Mouse (Mus musculus): ENCODE measurements at regions not wholly inside any gene's neighbourhood (a gene's known extent, or its start where the extent isn't known, plus 50 kb on each side); places are given as distances from the start of the nearest gene placed in this dataset.

GRCm38 (mm10) chr4:64811974-64812373 is 312.0 kb upstream of the Pappa start:
- Histone ChIP-seq H3K4me1 (ENCODE audit: control insufficient read depth, insufficient read depth, insufficient read length, low read length) (no peaks in the 10 kb centered on the region), H3K27ac (ENCODE audit: insufficient read depth, low read depth, low read length) (no peak overlapping the region), H3K36me3 (ENCODE audit: control insufficient read depth, insufficient read depth, low read length) (no peaks in the 10 kb centered on the region), H3K4me3 (ENCODE audit: low read depth, low read length) (no peak overlapping the region), H3K27me3 (ENCODE audit: control insufficient read depth, insufficient read depth, low read length) (no peaks in the 10 kb centered on the region)
- TF ChIP-seq CTCF (IDR thresholded peaks at IDR 0.05; ENCODE audit: extremely low read depth, insufficient read length, insufficient replicate concordance, low read depth, low read length): no peak
- TF ChIP-seq POLR2A (IDR thresholded peaks at IDR 0.05; ENCODE audit: low read depth, low read length): no peak

GRCm38 (mm10) chr4:64812812-64813211 is 311.2 kb upstream of the Pappa start:
- no peaks in the 10 kb centered on the region for H3K36me3 ChIP-seq (ENCODE audit: control insufficient read depth, insufficient read depth, low read length)
- H3K4me3 ChIP-seq (ENCODE audit: low read depth, low read length): no peak overlapping the region
- 79% methylated on average over 4 of the region's 4 CpGs for WGBS
- no peak overlapping the region for H3K27ac ChIP-seq (ENCODE audit: insufficient read depth, low read depth, low read length)
- no peaks in the 10 kb centered on the region for H3K27me3 ChIP-seq (ENCODE audit: control insufficient read depth, insufficient read depth, low read length)
- TF ChIP-seq CTCF (IDR thresholded peaks at IDR 0.05; ENCODE audit: extremely low read depth, insufficient read length, insufficient replicate concordance, low read depth, low read length): no peak
- TF ChIP-seq POLR2A (IDR thresholded peaks at IDR 0.05; ENCODE audit: low read depth, low read length): no peak
- H3K4me1 ChIP-seq (ENCODE audit: control insufficient read depth, insufficient read depth, insufficient read length, low read length): no peaks in the 10 kb centered on the region

GRCm38 (mm10) chr4:64832882-64833281 is 291.1 kb upstream of the Pappa start:
- 47% methylated on average over 2 of the region's 2 CpGs for WGBS
- H3K27me3 ChIP-seq (ENCODE audit: control insufficient read depth, insufficient read depth, low read length): no peaks in the 10 kb centered on the region
- H3K36me3 ChIP-seq (ENCODE audit: control insufficient read depth, insufficient read depth, low read length): no peaks in the 10 kb centered on the region
- H3K4me3 ChIP-seq (ENCODE audit: low read depth, low read length): no peak overlapping the region
- no peak overlapping the region for H3K27ac ChIP-seq (ENCODE audit: insufficient read depth, low read depth, low read length)
- no peak for TF ChIP-seq POLR2A (IDR thresholded peaks at IDR 0.05; ENCODE audit: low read depth, low read length)
- no peak for TF ChIP-seq CTCF (IDR thresholded peaks at IDR 0.05; ENCODE audit: extremely low read depth, insufficient read length, insufficient replicate concordance, low read depth, low read length)
- no peaks in the 10 kb centered on the region for H3K4me1 ChIP-seq (ENCODE audit: control insufficient read depth, insufficient read depth, insufficient read length, low read length)

GRCm38 (mm10) chr4:64874521-64874920 is 249.5 kb upstream of the Pappa start:
- Histone ChIP-seq H3K4me1 (ENCODE audit: control insufficient read depth, insufficient read depth, insufficient read length, low read length) (no peaks in the 10 kb centered on the region), H3K4me3 (ENCODE audit: low read depth, low read length) (no peak overlapping the region), H3K27ac (ENCODE audit: insufficient read depth, low read depth, low read length) (no peak overlapping the region), H3K36me3 (ENCODE audit: control insufficient read depth, insufficient read depth, low read length) (no peaks in the 10 kb centered on the region), H3K27me3 (ENCODE audit: control insufficient read depth, insufficient read depth, low read length) (no peaks in the 10 kb centered on the region)
- WGBS: 64% methylated on average over 2 of the region's 2 CpGs
- TF ChIP-seq POLR2A (IDR thresholded peaks at IDR 0.05; ENCODE audit: low read depth, low read length): no peak
- no peak for TF ChIP-seq CTCF (IDR thresholded peaks at IDR 0.05; ENCODE audit: extremely low read depth, insufficient read length, insufficient replicate concordance, low read depth, low read length)

DNA sequence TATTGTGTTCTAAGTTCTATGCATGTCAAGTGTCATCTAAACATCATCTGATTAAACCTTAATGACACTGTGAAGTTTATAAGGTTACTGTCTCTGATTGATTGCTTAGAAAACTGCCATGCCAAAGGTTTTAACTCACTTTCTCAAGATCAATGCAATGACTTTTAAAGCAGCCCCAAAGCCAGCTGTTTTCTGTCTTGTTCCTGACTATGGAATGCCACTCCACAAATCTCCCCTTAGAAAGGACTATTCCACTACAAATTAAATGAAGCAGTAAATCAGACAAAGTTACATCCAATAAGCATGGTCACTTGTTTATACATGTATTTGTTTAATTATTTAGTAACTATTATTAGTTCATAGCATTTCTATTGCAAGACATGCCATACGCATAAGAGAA is 247.1 kb upstream of the Pappa start:
- WGBS: 94% methylated on average over 1 of the region's 1 CpGs

DNA sequence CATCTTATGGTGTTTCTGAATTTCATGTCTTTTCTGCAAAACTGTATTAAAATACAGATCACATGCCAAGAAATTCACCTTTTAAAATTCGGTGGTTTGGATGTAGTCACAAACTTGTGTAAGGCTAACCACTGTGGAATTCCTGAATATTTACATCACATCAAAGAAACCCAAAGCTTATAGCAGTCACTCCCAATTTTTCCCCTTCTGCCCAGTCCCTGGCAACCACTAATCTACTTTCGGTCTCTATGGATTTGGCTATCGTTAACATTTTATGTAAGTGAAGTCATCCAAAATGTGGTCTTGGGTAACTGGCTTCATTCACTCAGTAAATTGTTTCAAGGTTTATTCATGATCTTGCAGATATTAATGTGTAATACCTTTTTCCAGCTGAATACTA is 226.0 kb upstream of the Pappa start:
- Histone ChIP-seq H3K4me1 (ENCODE audit: control insufficient read depth, insufficient read depth, insufficient read length, low read length) (no peaks in the 10 kb centered on the region), H3K4me3 (ENCODE audit: low read depth, low read length) (no peak overlapping the region), H3K27me3 (ENCODE audit: control insufficient read depth, insufficient read depth, low read length) (no peaks in the 10 kb centered on the region), H3K36me3 (ENCODE audit: control insufficient read depth, insufficient read depth, low read length) (no peaks in the 10 kb centered on the region), H3K27ac (ENCODE audit: insufficient read depth, low read depth, low read length) (no peak overlapping the region)
- no peak for TF ChIP-seq POLR2A (IDR thresholded peaks at IDR 0.05; ENCODE audit: low read depth, low read length)
- no peak for TF ChIP-seq CTCF (IDR thresholded peaks at IDR 0.05; ENCODE audit: extremely low read depth, insufficient read length, insufficient replicate concordance, low read depth, low read length)
- WGBS: 88% methylated on average over 3 of the region's 3 CpGs

More for the DNA sequence above, 247.1 kb upstream of the Pappa start:
- H3K4me3 ChIP-seq (ENCODE audit: low read depth, low read length): no peak overlapping the region
- H3K36me3 ChIP-seq (ENCODE audit: control insufficient read depth, insufficient read depth, low read length): no peaks in the 10 kb centered on the region
- no peaks in the 10 kb centered on the region for H3K4me1 ChIP-seq (ENCODE audit: control insufficient read depth, insufficient read depth, insufficient read length, low read length)
- no peaks in the 10 kb centered on the region for H3K27me3 ChIP-seq (ENCODE audit: control insufficient read depth, insufficient read depth, low read length)
- H3K27ac ChIP-seq (ENCODE audit: insufficient read depth, low read depth, low read length): no peak overlapping the region
- no peak for TF ChIP-seq POLR2A (IDR thresholded peaks at IDR 0.05; ENCODE audit: low read depth, low read length)
- TF ChIP-seq CTCF (IDR thresholded peaks at IDR 0.05; ENCODE audit: extremely low read depth, insufficient read length, insufficient replicate concordance, low read depth, low read length): no peak

GRCm38 (mm10) chr4:64901091-64901845 is 222.7 kb upstream of the Pappa start:
- TF ChIP-seq POLR2A (IDR thresholded peaks at IDR 0.05; ENCODE audit: low read depth, low read length): no peak
- TF ChIP-seq CTCF (IDR thresholded peaks at IDR 0.05; ENCODE audit: extremely low read depth, insufficient read length, insufficient replicate concordance, low read depth, low read length): no peak
- WGBS: 62% methylated on average over 5 of the region's 5 CpGs
- Histone ChIP-seq H3K36me3 (ENCODE audit: control insufficient read depth, insufficient read depth, low read length) (no peaks in the 10 kb centered on the region), H3K27ac (ENCODE audit: insufficient read depth, low read depth, low read length) (no peak overlapping the region), H3K4me1 (ENCODE audit: control insufficient read depth, insufficient read depth, insufficient read length, low read length) (no peaks in the 10 kb centered on the region), H3K27me3 (ENCODE audit: control insufficient read depth, insufficient read depth, low read length) (no peaks in the 10 kb centered on the region), H3K4me3 (ENCODE audit: low read depth, low read length) (no peak overlapping the region)
